9 mouse cellular contexts compared by ENCODE assay signal in genomic region chr4:152263512-152264176, GRCm38 (mm10). TPM values are rescaled to one million over a fixed set of nuclear protein-coding genes. Genes with fewer than 3 reads are reported as not detected.
DNase-seq lines count a peak whose midpoint lies in the region; ATAC-seq lines count a peak whose summit lies in the region.
"Had no signal": no experiment of that assay in that cellular context is flagged by ENCODE, and none has a peak within 500 bp of the region (broad histone marks: within the 10 kb centered on the region; RNA-seq: fewer than 3 reads in every experiment).

No protein-coding gene starts in this region.

- DNase-seq in hindbrain, embryonic 11.5 days (ENCODE audit: low spot score), result no peak
- DNase-seq in c-Kit-positive CD71-positive TER-119-negative erythroid progenitor cells, embryonic 14.5 days (ENCODE audit: low read depth), result peak; percentile 38
- peak; percentile 55 for DNase-seq in mesoderm, embryonic 11.5 days (ENCODE audit: low read depth, low spot score)
- DNase-seq in ovary, postnatal 36 days (ENCODE audit: low spot score), result no peak
- no peak for DNase-seq in adrenal gland, postnatal 36 days

- H3K36me3 ChIP-seq in hindbrain, embryonic 11.5 days (ENCODE audit: control insufficient read depth, insufficient read depth, low read length), result no peaks in the 10 kb centered on the region
- H3K36me3 ChIP-seq in hindbrain, embryonic 16.5 days (ENCODE audit: control insufficient read depth, insufficient read depth, low read length), result peaks cover 7% of the 10 kb centered on the region
- H3K36me3 ChIP-seq in intestine, embryonic 16.5 days (ENCODE audit: control insufficient read depth, insufficient read depth, low read length), result no peaks in the 10 kb centered on the region; the same call in 1 of the 2 replicates

- no peaks in the 10 kb centered on the region for H3K9me3 ChIP-seq in hindbrain, embryonic 11.5 days (ENCODE audit: control insufficient read depth, low read length)
- no peaks in the 10 kb centered on the region for H3K9me3 ChIP-seq in hindbrain, embryonic 16.5 days (ENCODE audit: control insufficient read depth, low read length)
- H3K9me3 ChIP-seq in intestine, embryonic 16.5 days (ENCODE audit: control insufficient read depth, low read length), result no peaks in the 10 kb centered on the region
- H3K9me3 ChIP-seq: limb, embryonic 15.5 days had no signal

- ATAC-seq in hindbrain, embryonic 11.5 days (ENCODE audit: low FRiP score), result peak; percentile 23; the same call in 1 of the 2 replicates
- no peak for ATAC-seq in hindbrain, embryonic 16.5 days
- peak; percentile 75 for ATAC-seq in intestine, embryonic 16.5 days
- no peak for ATAC-seq in CD4-positive, CD25-positive, alpha-beta regulatory T cell, adult 4 months

- no peak overlapping the region for H3K4me3 ChIP-seq in hindbrain, embryonic 11.5 days (ENCODE audit: low read depth, low read length)
- H3K4me3 ChIP-seq in hindbrain, embryonic 16.5 days (ENCODE audit: low read length), result no peak overlapping the region
- no peak overlapping the region for H3K4me3 ChIP-seq in intestine, embryonic 16.5 days (ENCODE audit: low read length)
- H3K4me3 ChIP-seq: limb, embryonic 15.5 days had no signal

- 25% methylated on average over 10 of the region's 10 CpGs for WGBS in hindbrain, embryonic 11.5 days
- 32% methylated on average over 10 of the region's 10 CpGs for WGBS in hindbrain, embryonic 16.5 days
- 36% methylated on average over 10 of the region's 10 CpGs for WGBS in intestine, embryonic 16.5 days

- no peak overlapping the region for H3K4me2 ChIP-seq in hindbrain, embryonic 11.5 days (replicated peaks; ENCODE audit: low read depth, low read length)
- H3K4me2 ChIP-seq in hindbrain, embryonic 16.5 days (ENCODE audit: low read length), result no peak overlapping the region; the same call in 1 of the 2 replicates
- H3K4me2 ChIP-seq in intestine, embryonic 16.5 days (ENCODE audit: low read depth, low read length), result no peak overlapping the region
- H3K4me2 ChIP-seq: limb, embryonic 15.5 days had no signal

- H3K9ac ChIP-seq in hindbrain, embryonic 11.5 days (ENCODE audit: low read depth, low read length), result no peak overlapping the region
- no peak overlapping the region for H3K9ac ChIP-seq in hindbrain, embryonic 16.5 days (ENCODE audit: low read depth, low read length)
- H3K9ac ChIP-seq in intestine, embryonic 16.5 days (ENCODE audit: low read depth, low read length), result 0 out of 2 replicates have a peak overlapping the region, but pooled peaks have one; percentile 21
- H3K9ac ChIP-seq: limb, embryonic 15.5 days had no signal

- no peaks in the 10 kb centered on the region for H3K27me3 ChIP-seq in hindbrain, embryonic 11.5 days (ENCODE audit: control insufficient read depth, insufficient read depth, low read length)
- H3K27me3 ChIP-seq in hindbrain, embryonic 16.5 days (replicated peaks; ENCODE audit: control insufficient read depth, insufficient read depth, low read length), result no peaks in the 10 kb centered on the region
- H3K27me3 ChIP-seq in intestine, embryonic 16.5 days (replicated peaks; ENCODE audit: control insufficient read depth, insufficient read depth, low read length), result no peaks in the 10 kb centered on the region
- H3K27me3 ChIP-seq: limb, embryonic 15.5 days had no signal

- no peak overlapping the region for H3K27ac ChIP-seq in hindbrain, embryonic 11.5 days (ENCODE audit: low read depth, low read length)
- no peak overlapping the region; the same call in 1 of the 2 replicates for H3K27ac ChIP-seq in hindbrain, embryonic 16.5 days (ENCODE audit: low read depth, low read length)
- H3K27ac ChIP-seq in intestine, embryonic 16.5 days (ENCODE audit: low read length), result 0 out of 2 replicates have a peak overlapping the region, but pooled peaks have one; percentile 23
- H3K27ac ChIP-seq: limb, embryonic 15.5 days had no signal

- peaks cover 3% of the 10 kb centered on the region; the same call in 1 of the 2 replicates for H3K4me1 ChIP-seq in hindbrain, embryonic 11.5 days (replicated peaks; ENCODE audit: control insufficient read depth, insufficient read depth, low read length)
- peaks cover 24% of the 10 kb centered on the region for H3K4me1 ChIP-seq in hindbrain, embryonic 16.5 days (ENCODE audit: control insufficient read depth, insufficient read depth, low read depth, low read length)
- H3K4me1 ChIP-seq in intestine, embryonic 16.5 days (ENCODE audit: control insufficient read depth, insufficient read depth, low read length), result peaks cover 16% of the 10 kb centered on the region

RNA-seq across cellular contexts. Expression of gene Gpr153, which starts 10.4 kb away (rescaled TPM):
- 8.7 and 9.5 TPM in 2 replicates for polyA plus RNA-seq in hindbrain, embryonic 11.5 days (2014; fragmentation: Nextera tagmentation; extraction: Ambion mirVana)
- polyA plus RNA-seq in hindbrain, embryonic 16.5 days (2015; fragmentation: Nextera tagmentation; extraction: Ambion mirVana), result 15.5 and 16.4 TPM in 2 replicates
- polyA plus RNA-seq in intestine, embryonic 16.5 days (2015; fragmentation: Nextera tagmentation; extraction: Ambion mirVana), result 3.4 and 4.7 TPM in 2 replicates
- total RNA-seq in adrenal gland, postnatal 36 days (2021), result 1 to 10 TPM; 4.7 to 7.2 TPM
- under 1 TPM in 1 of 2 experiments, not detected in 1; 0.13 TPM for polyA plus RNA-seq in CD4-positive, CD25-positive, alpha-beta regulatory T cell, adult 4 months (2017; shearing (Covaris generic))

RNA-seq across cellular contexts. Expression of gene Hes3, which starts 27.8 kb away (rescaled TPM):
- 2.9 and 3.5 TPM in 2 replicates for polyA plus RNA-seq in hindbrain, embryonic 11.5 days (2014; fragmentation: Nextera tagmentation; extraction: Ambion mirVana)
- polyA plus RNA-seq in hindbrain, embryonic 16.5 days (2015; fragmentation: Nextera tagmentation; extraction: Ambion mirVana), result 0.11 and 0.50 TPM in 2 replicates
- not detected in 2 replicates for polyA plus RNA-seq in intestine, embryonic 16.5 days (2015; fragmentation: Nextera tagmentation; extraction: Ambion mirVana)
- not detected for total RNA-seq in adrenal gland, postnatal 36 days (2021)
- polyA plus RNA-seq in CD4-positive, CD25-positive, alpha-beta regulatory T cell, adult 4 months (2017; shearing (Covaris generic)), result not detected
- polyA plus RNA-seq: limb, embryonic 15.5 days had no signal

RNA-seq across cellular contexts. Expression of gene Icmt, which starts 33.4 kb away (rescaled TPM):
- polyA plus RNA-seq in hindbrain, embryonic 11.5 days (2014; fragmentation: Nextera tagmentation; extraction: Ambion mirVana), result 17.4 and 20.6 TPM in 2 replicates
- 17.2 and 22.2 TPM in 2 replicates for polyA plus RNA-seq in hindbrain, embryonic 16.5 days (2015; fragmentation: Nextera tagmentation; extraction: Ambion mirVana)
- 13.7 and 15.4 TPM in 2 replicates for polyA plus RNA-seq in intestine, embryonic 16.5 days (2015; fragmentation: Nextera tagmentation; extraction: Ambion mirVana)
- total RNA-seq in adrenal gland, postnatal 36 days (2021), result 10 to 100 TPM; 49.0 to 50.2 TPM
- 1 to 10 TPM; 3.9 to 8.2 TPM for polyA plus RNA-seq in CD4-positive, CD25-positive, alpha-beta regulatory T cell, adult 4 months (2017; shearing (Covaris generic))

RNA-seq across cellular contexts. Expression of gene Rnf207, which starts 55.1 kb away (rescaled TPM):
- 1.5 and 1.6 TPM in 2 replicates for polyA plus RNA-seq in hindbrain, embryonic 11.5 days (2014; fragmentation: Nextera tagmentation; extraction: Ambion mirVana)
- 9.0 and 10.6 TPM in 2 replicates for polyA plus RNA-seq in hindbrain, embryonic 16.5 days (2015; fragmentation: Nextera tagmentation; extraction: Ambion mirVana)
- polyA plus RNA-seq in intestine, embryonic 16.5 days (2015; fragmentation: Nextera tagmentation; extraction: Ambion mirVana), result 1.5 and 1.8 TPM in 2 replicates
- total RNA-seq in adrenal gland, postnatal 36 days (2021), result under 1 TPM; 0.46 to 0.96 TPM
- polyA plus RNA-seq in CD4-positive, CD25-positive, alpha-beta regulatory T cell, adult 4 months (2017; shearing (Covaris generic)), result not detected

Comparison
In these comparisons a context has a peak if more than half of its experiments do, and no peak if none do; other contexts are left out.
1. ATAC-seq: peak in hindbrain, embryonic 11.5 days (single experiment) and intestine, embryonic 16.5 days (single experiment); none in hindbrain, embryonic 16.5 days (single experiment) and CD4-positive, CD25-positive, alpha-beta regulatory T cell, adult 4 months (single experiment).
2. DNase-seq: peak in c-Kit-positive CD71-positive TER-119-negative erythroid progenitor cells, embryonic 14.5 days (single experiment) and mesoderm, embryonic 11.5 days (single experiment); none in hindbrain, embryonic 11.5 days (single experiment), ovary, postnatal 36 days (single experiment) and adrenal gland, postnatal 36 days (0 of 2).